Mouse (Mus musculus): ENCODE results near the gene Hist1h4i. TPM values are rescaled to one million over a fixed set of nuclear protein-coding genes. Genes with fewer than 3 reads are reported as not detected.
A peak's percentile ranks its signal among the peaks of the same experiment; 100 is the strongest.

Gene Hist1h4i
- total and polyA plus RNA-seq, 3 experiments, result 10.4 to 1,065 TPM; not detected in 1

DNA sequence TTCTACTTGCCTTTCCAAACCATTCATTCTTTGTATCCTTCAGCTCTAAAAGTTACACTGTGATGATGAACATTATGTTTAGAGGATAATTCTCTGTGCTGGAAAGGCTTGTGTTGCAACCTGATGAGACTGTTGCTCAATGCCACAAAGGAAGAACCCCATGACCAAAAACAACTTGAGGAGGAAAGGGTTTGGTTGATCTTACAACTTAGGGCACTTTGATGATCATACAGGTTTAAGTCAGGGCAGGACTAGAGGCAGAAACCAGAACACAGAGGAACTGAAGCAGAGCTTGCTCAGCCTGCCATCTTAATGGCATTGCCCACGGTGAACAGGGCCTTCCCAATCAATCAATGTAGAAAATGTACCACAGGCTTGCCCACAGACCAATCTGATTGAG, 20.3 kb upstream of the Hist1h4i start (continued):
- TF ChIP-seq ETS1 (IDR thresholded peaks at IDR 0.05; ENCODE audit: low read depth, low read length), result no peak
- TF ChIP-seq UBTF (IDR thresholded peaks at IDR 0.05; ENCODE audit: borderline replicate concordance, insufficient read depth, low read depth, low read length), result no peak
- no peak for TF ChIP-seq ELF1 (IDR thresholded peaks at IDR 0.05; ENCODE audit: low read depth, low read length)
- TF ChIP-seq MYB (IDR thresholded peaks at IDR 0.05; ENCODE audit: low read depth, low read length), result no peak

- Histone ChIP-seq H3K27ac (ENCODE audit: control insufficient read depth, low read depth, low read length) (no peak overlapping the region), H3K36me3 (ENCODE audit: control insufficient read depth in 1 of 2, insufficient read depth in 2 of 2, low read length in 2 of 2) (peaks cover 0 to 2% of the 10 kb centered on the region in 2 experiments; a peak in 2 of 4 replicates), H3K9ac (ENCODE audit: control insufficient read depth, low read depth, low read length, poor library complexity, severe bottlenecking) (no peak overlapping the region), H3K4me1 (ENCODE audit: control insufficient read depth in 1 of 2, insufficient read depth in 2 of 2, low read length in 2 of 2) (no peaks in the 10 kb centered on the region), H3K4me3 (ENCODE audit: control insufficient read depth in 1 of 2, insufficient read depth in 1 of 2, low read depth in 2 of 2, low read length in 2 of 2) (no peak overlapping the region), H3K79me2 (ENCODE audit: control insufficient read depth, insufficient read depth, low read length, poor library complexity) (peaks cover 1% of the 10 kb centered on the region; the same call in 1 of the 2 replicates), H3K9me3 (replicated peaks; ENCODE audit: insufficient read depth, low read length) (no peaks in the 10 kb centered on the region), H3K27me3 (ENCODE audit: control insufficient read depth in 1 of 2, insufficient read depth in 2 of 2, low read length in 2 of 2) (peaks cover 0 to 2% of the 10 kb centered on the region in 2 experiments; a peak in 1 of 4 replicates)
- DNase-seq (ENCODE audit: low read depth, low spot score), result no peak
- TF ChIP-seq ZKSCAN1 (IDR thresholded peaks at IDR 0.05; ENCODE audit: low read depth, low read length), result no peak
- no peak for TF ChIP-seq TBP (IDR thresholded peaks at IDR 0.05; ENCODE audit: low read depth, low read length)
- no peak for TF ChIP-seq EP300 (IDR thresholded peaks at IDR 0.05; ENCODE audit: low read depth in 1 of 2, low read length in 2 of 2)
- TF ChIP-seq MAFK (IDR thresholded peaks at IDR 0.05; ENCODE audit: borderline replicate concordance, low read depth, low read length), result no peak
- no peak for TF ChIP-seq MAX (IDR thresholded peaks at IDR 0.05; ENCODE audit: low read length)
- no peak for TF ChIP-seq JUND (IDR thresholded peaks at IDR 0.05; ENCODE audit: low read depth, low read length)
- TF ChIP-seq UBTF (IDR thresholded peaks at IDR 0.05; ENCODE audit: borderline replicate concordance, insufficient read depth, low read depth, low read length), result no peak
- TF ChIP-seq CHD2 (IDR thresholded peaks at IDR 0.05; ENCODE audit: low read length), result no peak
- no peak for TF ChIP-seq TCF12 (IDR thresholded peaks at IDR 0.05; ENCODE audit: low read depth, low read length)
- no peak for TF ChIP-seq MYB (IDR thresholded peaks at IDR 0.05; ENCODE audit: low read depth, low read length)
- TF ChIP-seq ETS1 (IDR thresholded peaks at IDR 0.05; ENCODE audit: low read depth, low read length), result no peak
- TF ChIP-seq MEF2A (IDR thresholded peaks at IDR 0.05; ENCODE audit: extremely low read depth, insufficient replicate concordance, low read depth, low read length, poor library complexity, severe bottlenecking), result no peak
- TF ChIP-seq RAD21 (IDR thresholded peaks at IDR 0.05; ENCODE audit: low read depth, low read length), result no peak
- no peak for TF ChIP-seq GABPA (IDR thresholded peaks at IDR 0.05; ENCODE audit: low read depth, low read length)
- TF ChIP-seq ZC3H11A (IDR thresholded peaks at IDR 0.05; ENCODE audit: low read depth, low read length), result no peak
- TF ChIP-seq NELFE (IDR thresholded peaks at IDR 0.05; ENCODE audit: low read depth, low read length), result no peak
- TF ChIP-seq HCFC1 (IDR thresholded peaks at IDR 0.05; ENCODE audit: low read depth, low read length), result no peak
Measured at GRCm38 (mm10) chr13:22053754-22054153, 12.6 kb upstream of the Hist1h4i start.

- H3K9me3 ChIP-seq (replicated peaks; ENCODE audit: insufficient read depth, low read length), result no peaks in the 10 kb centered on the region
- H3K27ac ChIP-seq (ENCODE audit: control insufficient read depth, low read depth, low read length), result no peak overlapping the region
- peaks cover 0 to 2% of the 10 kb centered on the region in 2 experiments; a peak in 2 of 4 replicates for H3K36me3 ChIP-seq (ENCODE audit: control insufficient read depth in 1 of 2, insufficient read depth in 2 of 2, low read length in 2 of 2)
- TF ChIP-seq MXI1 (IDR thresholded peaks at IDR 0.05; ENCODE audit: low read depth, low read length), result no peak
- no peak for TF ChIP-seq MEF2A (IDR thresholded peaks at IDR 0.05; ENCODE audit: extremely low read depth, insufficient replicate concordance, low read depth, low read length, poor library complexity, severe bottlenecking)
- no peak for DNase-seq (ENCODE audit: low read depth, low spot score)
- peaks cover 1% of the 10 kb centered on the region; the same call in 1 of the 2 replicates for H3K79me2 ChIP-seq (ENCODE audit: control insufficient read depth, insufficient read depth, low read length, poor library complexity)
- H3K27me3 ChIP-seq (ENCODE audit: control insufficient read depth in 1 of 2, insufficient read depth in 2 of 2, low read length in 2 of 2), result 0 out of 4 replicates have a peak, but pooled peaks cover 0 to 2% of the 10 kb centered on the region in 2 experiments
- no peaks in the 10 kb centered on the region for H3K4me1 ChIP-seq (ENCODE audit: control insufficient read depth in 1 of 2, insufficient read depth in 2 of 2, low read length in 2 of 2)
- H3K4me3 ChIP-seq (ENCODE audit: control insufficient read depth in 1 of 2, insufficient read depth in 1 of 2, low read depth in 2 of 2, low read length in 2 of 2), result peak overlapping the region; percentile 78 to 87
- peak overlapping the region; percentile 77 for H3K9ac ChIP-seq (ENCODE audit: control insufficient read depth, low read depth, low read length, poor library complexity, severe bottlenecking)
Measured at GRCm38 (mm10) chr13:22051523-22051859, 10.3 kb upstream of the Hist1h4i start.

Measured in MEL (cell line).